Mouse (Mus musculus) heart, embryonic 12.5 days (tissue): ENCODE data around the gene Vhl. TPM values are rescaled to one million over a fixed set of nuclear protein-coding genes. Genes with fewer than 3 reads are reported as not detected.

ENCODE experiments used
- ATAC-seq: fragments of 200-750 bp; cut with Nextera tagmentation; 2 replicates; pipeline ENCODE4 v1.8.0; 2017; ENCODE audit warnings: moderate TSS enrichment, moderate library complexity; ENCODE audit not compliant: insufficient number of reproducible peaks, low FRiP score
- H3K27ac ChIP-seq: fragments of 300-500 bp; sonication (generic); 2 replicates; pipeline ENCODE4 v1.5.1; 2016; ENCODE audit warnings: mild to moderate bottlenecking, moderate library complexity; ENCODE audit not compliant: poor library complexity, severe bottlenecking
- H3K27me3 ChIP-seq: fragments of 300-500 bp; sonication (generic); replicated peaks from 2 replicates; pipeline ENCODE4 v1.6.1; 2016; ENCODE audit warnings: mild to moderate bottlenecking, moderate library complexity
- H3K36me3 ChIP-seq: fragments of 300-500 bp; sonication (generic); 2 replicates; pipeline ENCODE4 v1.6.1; 2016; ENCODE audit warnings: mild to moderate bottlenecking, moderate library complexity
- H3K4me1 ChIP-seq: fragments of 300-500 bp; sonication (generic); replicated peaks from 2 replicates; pipeline ENCODE4 v1.6.1; 2016; ENCODE audit warnings: mild to moderate bottlenecking
- H3K4me2 ChIP-seq: fragments of 300-500 bp; sonication (generic); 2 replicates; pipeline ENCODE4 v1.6.1; 2016; ENCODE audit warnings: mild to moderate bottlenecking, moderate library complexity
- H3K4me3 ChIP-seq: fragments of 300-500 bp; sonication (generic); 2 replicates; pipeline ENCODE4 v1.5.1; 2016; ENCODE audit warnings: mild to moderate bottlenecking
- H3K9ac ChIP-seq: fragments of 300-500 bp; sonication (generic); 2 replicates; pipeline ENCODE4 v1.6.1; 2016; ENCODE audit warnings: mild to moderate bottlenecking, moderate library complexity
- H3K9me3 ChIP-seq: fragments of 300-500 bp; sonication (generic); replicated peaks from 2 replicates; pipeline ENCODE4 v1.6.1; 2016; ENCODE audit warnings: mild to moderate bottlenecking, moderate library complexity
- whole genome bisulfite sequencing: fragments of 180-500 bp; shearing (Covaris S2); methylation state at CpG from one replicate; pipeline ENCODE4 v1.1.7; 2016; 5-methylcytosine and 5-hydroxymethylcytosine counted together
- polyA plus RNA-seq: library from polyadenylated mRNA; unstranded; fragments of >200 nt; fragmentation: Nextera tagmentation; extraction: Ambion mirVana; gene quantifications from 2 replicates; pipeline ENCODE4 v1.2.1, GENCODE M21; 2016

Vhl gene
- polyA plus RNA-seq = 30.3 and 32.7 TPM in 2 replicates

DNA sequence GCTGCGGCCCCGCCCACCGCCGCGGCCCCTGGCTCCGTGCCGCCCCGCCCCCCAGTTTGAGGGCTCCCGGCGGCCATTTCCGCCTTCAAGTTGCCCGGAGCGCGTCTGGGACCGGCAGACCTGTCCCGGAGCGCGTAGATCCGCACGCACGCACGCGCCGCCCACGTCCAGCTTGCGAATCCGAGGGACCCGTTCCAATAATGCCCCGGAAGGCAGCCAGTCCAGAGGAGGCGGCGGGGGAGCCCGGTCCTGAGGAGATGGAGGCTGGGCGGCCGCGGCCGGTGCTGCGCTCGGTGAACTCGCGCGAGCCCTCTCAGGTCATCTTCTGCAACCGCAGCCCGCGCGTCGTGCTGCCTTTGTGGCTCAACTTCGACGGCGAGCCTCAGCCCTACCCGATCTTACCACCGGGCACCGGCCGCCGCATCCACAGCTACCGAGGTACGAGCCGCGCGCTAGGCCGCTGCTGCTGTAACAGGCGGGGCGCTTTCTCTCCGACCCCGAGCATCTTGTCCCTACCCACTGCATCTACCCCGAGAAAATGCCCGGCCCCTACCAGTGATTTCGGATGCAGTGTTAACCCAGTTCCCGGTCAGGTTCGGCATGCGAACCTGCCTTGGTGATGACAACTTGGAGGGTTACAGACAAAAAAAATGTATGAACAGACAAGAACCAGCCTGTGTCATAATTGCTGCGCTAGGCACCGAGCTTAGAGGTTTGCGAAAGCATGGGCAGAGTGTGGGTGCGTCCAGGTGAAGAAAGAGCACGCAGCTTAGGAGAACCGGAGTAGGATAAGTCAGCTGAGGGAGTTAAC lies at the start of gene Vhl:
Vhl (plus strand) TSS at position 19 of the 811 bp plus-strand sequence.
- no peaks in the 10 kb centered on the region for H3K9me3 ChIP-seq
- under 1% methylated on average over 74 of the region's 76 CpGs for WGBS
- peak within 1 kb of the TSS; percentile 91 for H3K27ac ChIP-seq
- peaks cover 18% of the 10 kb centered on the region for H3K4me1 ChIP-seq
- peak; percentile 92 for ATAC-seq
- peak within 1 kb of the TSS; percentile 88 for H3K9ac ChIP-seq
- peaks cover 21% of the 10 kb centered on the region for H3K36me3 ChIP-seq
- H3K4me2 ChIP-seq = peak within 1 kb of the TSS; percentile 82
- peak within 1 kb of the TSS; percentile 77 for H3K4me3 ChIP-seq
- no peaks in the 10 kb centered on the region for H3K27me3 ChIP-seq

GRCm38 (mm10) chr6:113576044-113576443 lies 47.7 kb upstream of the Vhl start:
- Histone ChIP-seq H3K9ac (no peak overlapping the region), H3K27me3 (no peaks in the 10 kb centered on the region), H3K4me1 (no peaks in the 10 kb centered on the region), H3K4me2 (no peak overlapping the region), H3K4me3 (no peak overlapping the region), H3K36me3 (peaks cover 60% of the 10 kb centered on the region), H3K9me3 (no peaks in the 10 kb centered on the region), H3K27ac (no peak overlapping the region)
- ATAC-seq = no peak
- WGBS = 94% methylated on average over 6 of the region's 6 CpGs

- H3K4me2 ChIP-seq = no peak overlapping the region
- no peak overlapping the region for H3K9ac ChIP-seq
- no peak overlapping the region for H3K4me3 ChIP-seq
- H3K4me1 ChIP-seq = no peaks in the 10 kb centered on the region
- no peak overlapping the region for H3K27ac ChIP-seq
- no peak for ATAC-seq
- WGBS = 92% methylated on average over 3 of the region's 3 CpGs
- H3K27me3 ChIP-seq = no peaks in the 10 kb centered on the region
- H3K36me3 ChIP-seq = peaks cover 55% of the 10 kb centered on the region
- H3K9me3 ChIP-seq = no peaks in the 10 kb centered on the region
Measured at GRCm38 (mm10) chr6:113579306-113579705, 44.5 kb upstream of the Vhl start.

GRCm38 (mm10) chr6:113583023-113583422 lies 40.7 kb upstream of the Vhl start:
- ATAC-seq = no peak
- Histone ChIP-seq H3K4me1 (no peaks in the 10 kb centered on the region), H3K9me3 (no peaks in the 10 kb centered on the region), H3K9ac (no peak overlapping the region), H3K4me3 (no peak overlapping the region), H3K4me2 (no peak overlapping the region), H3K36me3 (peaks cover 34% of the 10 kb centered on the region), H3K27ac (no peak overlapping the region), H3K27me3 (no peaks in the 10 kb centered on the region)
- WGBS = 85% methylated on average over 4 of the region's 4 CpGs

DNA sequence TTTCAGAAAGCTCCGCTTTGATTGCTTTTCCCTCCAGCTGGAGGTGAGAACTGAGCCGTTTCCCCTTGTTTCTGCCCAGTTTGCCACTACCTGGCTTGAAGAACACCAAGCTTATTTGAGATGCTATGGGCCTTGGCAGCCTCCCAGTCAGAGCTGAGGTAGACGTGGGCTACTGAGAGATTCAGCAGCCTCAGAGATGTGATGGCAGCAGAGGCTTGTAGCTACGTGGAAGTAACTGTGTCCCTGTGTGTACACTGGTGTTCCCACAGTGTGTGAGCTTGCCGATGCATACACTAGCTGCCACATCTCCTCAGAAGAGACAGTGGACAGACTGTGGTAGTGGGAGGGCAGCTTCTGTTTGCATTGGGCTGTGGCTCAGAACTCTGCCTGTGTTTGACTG lies 38.7 kb upstream of the Vhl start:
- WGBS = 91% methylated on average over 5 of the region's 5 CpGs
- ATAC-seq = no peak
- Histone ChIP-seq H3K9ac (no peak overlapping the region), H3K4me2 (no peak overlapping the region), H3K36me3 (peaks cover 29% of the 10 kb centered on the region), H3K4me3 (no peak overlapping the region), H3K27ac (no peak overlapping the region), H3K9me3 (no peaks in the 10 kb centered on the region), H3K27me3 (no peaks in the 10 kb centered on the region), H3K4me1 (no peaks in the 10 kb centered on the region)

DNA sequence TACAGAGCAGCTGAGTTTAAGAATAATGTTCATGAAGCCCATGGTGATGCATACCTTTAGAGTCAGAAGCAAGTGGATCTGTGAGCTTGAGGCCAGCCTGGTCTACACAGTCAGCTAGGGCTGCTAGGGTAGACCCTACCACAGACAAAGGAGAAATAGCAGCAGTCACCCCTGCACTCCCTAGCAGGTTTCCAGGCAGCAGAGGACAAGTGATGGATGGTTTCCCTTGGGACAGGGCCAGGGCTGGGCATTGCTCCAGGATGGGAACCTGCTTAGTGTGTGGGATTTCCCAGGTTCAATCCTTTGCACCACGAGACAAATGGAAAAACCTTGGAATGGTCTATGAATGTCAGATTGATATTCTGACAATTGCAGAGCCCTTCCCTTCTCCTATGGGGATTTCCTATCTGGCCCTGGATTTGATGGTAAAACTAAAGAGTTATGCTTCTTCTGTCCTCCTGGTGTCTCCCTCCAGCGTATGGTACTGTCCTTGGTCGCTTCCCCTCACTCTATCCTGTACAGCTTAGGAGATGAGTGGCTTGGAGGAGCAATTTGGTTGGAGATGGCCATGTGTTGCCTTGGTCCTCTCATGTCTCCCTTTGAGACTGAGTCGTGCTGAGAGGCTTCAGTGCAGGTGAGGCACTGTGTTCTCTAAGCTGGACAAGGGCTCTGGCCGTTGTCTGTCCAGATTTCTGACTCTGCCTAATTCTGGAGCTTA lies 37.1 kb upstream of the Vhl start:
- Histone ChIP-seq H3K4me1 (no peaks in the 10 kb centered on the region), H3K36me3 (peaks cover 31% of the 10 kb centered on the region), H3K4me2 (no peak overlapping the region), H3K27ac (no peak overlapping the region), H3K4me3 (no peak overlapping the region), H3K9me3 (no peaks in the 10 kb centered on the region), H3K9ac (no peak overlapping the region), H3K27me3 (no peaks in the 10 kb centered on the region)
- WGBS = 65% methylated on average over 5 of the region's 5 CpGs
- ATAC-seq = no peak

DNA sequence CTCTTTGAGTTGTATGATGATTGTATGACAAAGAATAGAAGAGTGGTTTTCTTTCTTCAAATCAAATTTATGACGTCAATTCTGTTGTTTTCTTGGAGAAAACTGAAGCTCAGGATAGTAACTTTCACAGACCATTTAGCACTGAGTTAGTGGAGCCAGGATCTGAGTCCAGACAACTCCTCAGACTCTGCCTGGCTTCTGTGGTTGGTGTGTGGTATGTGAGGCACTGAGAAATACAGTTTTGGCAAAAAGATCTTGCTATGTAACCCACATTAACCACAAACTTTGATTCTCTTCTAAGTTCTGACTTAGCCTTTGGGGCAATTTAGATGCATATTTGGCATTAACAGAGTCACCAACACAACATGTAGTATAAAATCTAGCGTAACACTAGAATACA lies 31.1 kb upstream of the Vhl start:
- H3K4me2 ChIP-seq = no peak overlapping the region
- no peaks in the 10 kb centered on the region for H3K4me1 ChIP-seq
- no peak for ATAC-seq
- no peak overlapping the region for H3K9ac ChIP-seq
- H3K27ac ChIP-seq = no peak overlapping the region
- no peaks in the 10 kb centered on the region for H3K27me3 ChIP-seq
- WGBS = 86% methylated on average over 2 of the region's 2 CpGs
- H3K4me3 ChIP-seq = no peak overlapping the region
- H3K9me3 ChIP-seq = no peaks in the 10 kb centered on the region
- H3K36me3 ChIP-seq = peaks cover 20% of the 10 kb centered on the region

GRCm38 (mm10) chr6:113597945-113598344 lies 25.8 kb upstream of the Vhl start:
- Histone ChIP-seq H3K27ac (no peak overlapping the region), H3K9me3 (no peaks in the 10 kb centered on the region), H3K27me3 (no peaks in the 10 kb centered on the region), H3K4me2 (no peak overlapping the region), H3K4me3 (no peak overlapping the region), H3K36me3 (peaks cover 3% of the 10 kb centered on the region; the same call in 1 of the 2 replicates), H3K9ac (no peak overlapping the region), H3K4me1 (no peaks in the 10 kb centered on the region)
- ATAC-seq = no peak
- 86% methylated on average over 4 of the region's 4 CpGs for WGBS

- Histone ChIP-seq H3K4me3 (no peak overlapping the region), H3K9ac (no peak overlapping the region), H3K27me3 (no peaks in the 10 kb centered on the region), H3K27ac (no peak overlapping the region), H3K4me2 (no peak overlapping the region), H3K4me1 (no peaks in the 10 kb centered on the region), H3K36me3 (peaks cover 3% of the 10 kb centered on the region; the same call in 1 of the 2 replicates), H3K9me3 (no peaks in the 10 kb centered on the region)
- 75% methylated on average over 5 of the region's 5 CpGs for WGBS
- no peak for ATAC-seq
Measured at GRCm38 (mm10) chr6:113599833-113600232, 23.9 kb upstream of the Vhl start.

- Histone ChIP-seq H3K9me3 (no peaks in the 10 kb centered on the region), H3K27ac (no peak within 1 kb of the TSS), H3K4me3 (no peak within 1 kb of the TSS), H3K4me1 (peaks cover 3% of the 10 kb centered on the region), H3K4me2 (no peak within 1 kb of the TSS), H3K27me3 (no peaks in the 10 kb centered on the region), H3K9ac (no peak within 1 kb of the TSS), H3K36me3 (peaks cover 3% of the 10 kb centered on the region; the same call in 1 of the 2 replicates)
- ATAC-seq = no peak
- WGBS = 56% methylated on average over 23 of the region's 23 CpGs
Measured at GRCm38 (mm10) chr6:113600543-113601139, 23.1 kb upstream of the Vhl start, which contains the start of gene Fancd2os. Fancd2os (minus strand) TSS chr6:113600715.

GRCm38 (mm10) chr6:113602821-113603220 lies 20.9 kb upstream of the Vhl start:
- ATAC-seq = no peak
- no peaks in the 10 kb centered on the region for H3K9me3 ChIP-seq
- no peak overlapping the region for H3K4me3 ChIP-seq
- H3K27ac ChIP-seq = no peak overlapping the region
- H3K4me1 ChIP-seq = peaks cover 15% of the 10 kb centered on the region
- WGBS = 93% methylated on average over 6 of the region's 6 CpGs
- H3K4me2 ChIP-seq = no peak overlapping the region
- H3K36me3 ChIP-seq = no peaks in the 10 kb centered on the region
- no peaks in the 10 kb centered on the region for H3K27me3 ChIP-seq
- no peak overlapping the region for H3K9ac ChIP-seq
